Mouse (Mus musculus): ENCODE results near the gene Morn5. TPM values are rescaled to one million over a fixed set of nuclear protein-coding genes. Genes with fewer than 3 reads are reported as not detected.

Gene Morn5
- polyA plus RNA-seq, 1 experiment = not detected

GRCm38 (mm10) chr2:36104956-36105741 is 55.9 kb downstream of the Morn5 start, which contains the start of gene Lhx6:
Lhx6 (minus strand) TSS chr2:36105408.
- no peak within 1 kb of the TSS for H3K27ac ChIP-seq (replicated peaks; ENCODE audit: low read depth, low read length)
- H3K4me3 ChIP-seq (ENCODE audit: insufficient read depth, low read depth, low read length) = peak within 1 kb of the TSS; percentile 61
- peaks cover 11% of the 10 kb centered on the region for H3K4me1 ChIP-seq (ENCODE audit: control insufficient read depth, insufficient read depth, insufficient read length, low read length)

- Histone ChIP-seq H3K4me3 (ENCODE audit: insufficient read depth, low read depth, low read length) (no peak overlapping the region), H3K4me1 (ENCODE audit: control insufficient read depth, insufficient read depth, insufficient read length, low read length) (peaks cover 8% of the 10 kb centered on the region)
These were observed 59.4 kb downstream of the Morn5 start for GRCm38 (mm10) chr2:36108615-36109014.

DNA sequence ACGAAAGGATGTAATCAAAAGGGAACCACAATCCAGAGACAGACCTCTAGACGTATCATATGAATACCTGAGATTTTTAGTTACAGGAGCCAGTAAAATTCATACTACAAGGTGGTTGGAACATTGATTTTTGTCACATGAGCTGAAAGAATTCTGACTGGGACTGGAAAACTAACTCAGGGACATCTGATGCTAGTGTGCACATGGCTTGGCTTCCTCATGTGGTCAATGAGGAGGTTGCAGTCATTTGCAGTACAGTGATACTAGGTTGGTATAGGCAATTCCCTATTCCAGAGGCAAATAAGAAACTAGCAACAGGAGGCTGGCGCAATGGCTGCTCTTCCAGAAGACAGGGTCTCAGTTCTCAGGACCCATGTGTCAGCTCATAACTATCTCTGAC is 63.4 kb downstream of the Morn5 start:
- peaks cover 4% of the 10 kb centered on the region; the same call in 1 of the 2 replicates for H3K4me1 ChIP-seq (ENCODE audit: control insufficient read depth, insufficient read depth, insufficient read length, low read length)
- H3K4me3 ChIP-seq (ENCODE audit: insufficient read depth, low read depth, low read length) = no peak overlapping the region
- no peak overlapping the region for H3K27ac ChIP-seq (replicated peaks; ENCODE audit: low read depth, low read length)

More at GRCm38 (mm10) chr2:36108615-36109014, 59.4 kb downstream of the Morn5 start:
- H3K27ac ChIP-seq (replicated peaks; ENCODE audit: low read depth, low read length) = no peak overlapping the region

DNA sequence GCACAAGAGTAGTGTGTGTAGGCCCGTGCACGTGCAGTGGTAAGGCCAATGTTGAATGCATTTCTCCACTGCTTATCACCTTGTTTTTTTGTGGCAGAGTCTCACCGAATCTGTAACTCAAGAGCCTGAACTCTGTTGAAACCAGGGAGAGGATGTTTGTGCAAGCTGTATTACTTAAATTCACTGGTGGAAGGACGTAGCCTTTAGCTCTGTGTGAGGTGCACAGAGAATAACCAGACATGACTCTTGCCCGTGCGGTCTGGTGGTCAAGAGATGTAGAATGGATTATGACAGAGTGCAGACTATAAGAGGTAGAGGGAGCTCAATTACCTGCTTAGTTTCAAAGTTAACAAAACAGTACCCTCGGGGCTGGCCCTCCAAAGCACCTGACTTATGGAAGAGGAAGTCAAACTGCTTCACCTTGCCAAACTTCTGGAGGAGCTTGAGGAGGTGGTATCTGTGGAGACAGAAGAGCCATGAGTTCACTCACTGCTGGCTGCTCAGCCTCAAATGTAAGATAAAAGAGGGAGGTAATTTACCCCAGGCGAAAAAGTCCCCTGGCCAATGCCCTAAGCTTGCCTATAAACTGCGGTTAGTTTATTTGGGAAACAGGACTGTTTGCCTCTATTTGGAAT is 77.7 kb downstream of the Morn5 start:
- H3K27ac ChIP-seq (replicated peaks; ENCODE audit: low read depth, low read length) = no peak overlapping the region
- peaks cover 9% of the 10 kb centered on the region for H3K4me1 ChIP-seq (ENCODE audit: control insufficient read depth, insufficient read depth, insufficient read length, low read length)
- H3K4me3 ChIP-seq (ENCODE audit: insufficient read depth, low read depth, low read length) = no peak overlapping the region

DNA sequence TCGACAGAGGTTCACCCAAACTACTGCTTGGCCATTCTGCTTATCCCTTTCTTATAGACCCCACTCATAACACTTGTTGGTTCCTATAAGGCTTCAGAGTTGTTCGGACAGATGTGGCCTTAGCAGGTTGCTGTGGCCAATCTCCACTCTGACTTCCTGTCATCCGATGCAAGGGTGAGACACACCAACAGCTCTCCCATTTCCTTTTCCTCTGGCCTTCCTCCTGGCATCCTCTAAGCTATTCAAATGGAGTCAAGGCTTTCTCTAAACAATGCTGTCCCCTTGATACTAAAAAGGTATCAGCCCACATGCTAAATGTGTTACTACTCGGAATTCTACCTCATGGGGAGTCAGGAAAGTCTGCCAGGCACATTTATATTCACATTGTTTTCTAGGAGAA is 78.7 kb downstream of the Morn5 start:
- H3K4me1 ChIP-seq (ENCODE audit: control insufficient read depth, insufficient read depth, insufficient read length, low read length) = peaks cover 9% of the 10 kb centered on the region
- H3K27ac ChIP-seq (replicated peaks; ENCODE audit: low read depth, low read length) = peak overlapping the region; percentile 19
- H3K4me3 ChIP-seq (ENCODE audit: insufficient read depth, low read depth, low read length) = no peak overlapping the region

DNA sequence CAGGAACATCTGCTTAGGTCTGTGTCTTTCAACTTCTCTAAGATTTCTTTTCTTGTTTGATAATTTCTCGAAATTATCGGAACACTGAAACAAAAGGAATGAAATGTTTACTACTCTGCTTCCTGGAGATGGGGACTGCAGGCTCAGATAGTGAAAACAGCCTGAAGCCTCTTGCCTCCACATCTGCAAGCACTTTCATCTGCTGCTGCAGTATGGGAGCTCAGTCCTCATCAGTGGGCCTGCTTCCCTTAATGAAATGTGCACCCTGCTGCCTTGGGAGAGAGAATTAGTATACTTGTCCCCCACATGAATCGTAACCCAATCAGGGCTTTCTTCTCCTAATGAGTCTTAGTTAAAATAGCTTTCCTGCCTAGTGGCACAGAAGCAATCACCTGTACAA is 79.8 kb downstream of the Morn5 start:
- Histone ChIP-seq H3K4me3 (ENCODE audit: insufficient read depth, low read depth, low read length) (no peak overlapping the region), H3K4me1 (ENCODE audit: control insufficient read depth, insufficient read depth, insufficient read length, low read length) (peaks cover 9% of the 10 kb centered on the region), H3K27ac (replicated peaks; ENCODE audit: low read depth, low read length) (peak overlapping the region; percentile 58)

Other genes with a start within 250 kb of the Morn5 start
- 2.0 and 2.4 TPM in 2 replicates for gene Ttll11, start 69.5 kb upstream of the Morn5 start, polyA plus RNA-seq (2012; ENCODE audit: insufficient read depth, insufficient read length, missing spikeins)
- 607 and 660 TPM in 2 replicates for gene Ndufa8, start 52 bp upstream of the Morn5 start, polyA plus RNA-seq (2012; ENCODE audit: insufficient read depth, insufficient read length, missing spikeins)
- gene Lhx6, start 56.0 kb downstream of the Morn5 start, polyA plus RNA-seq (2012; ENCODE audit: insufficient read depth, insufficient read length, missing spikeins) = 0.46 and 0.95 TPM in 2 replicates
- 32.9 and 33.1 TPM in 2 replicates for gene Mrrf, start 86.9 kb downstream of the Morn5 start, polyA plus RNA-seq (2012; ENCODE audit: insufficient read depth, insufficient read length, missing spikeins)
- gene Rbm18, start 87.3 kb downstream of the Morn5 start, polyA plus RNA-seq (2012; ENCODE audit: insufficient read depth, insufficient read length, missing spikeins) = 20.0 and 23.1 TPM in 2 replicates
- gene Ptgs1, start 181.0 kb downstream of the Morn5 start, polyA plus RNA-seq (2012; ENCODE audit: insufficient read depth, insufficient read length, missing spikeins) = 1.8 and 2.3 TPM in 2 replicates

Measured in brown adipose tissue, adult 24 weeks (tissue).